Mouse (Mus musculus): ENCODE data around the gene Pias4.

Gene Pias4

DNA sequence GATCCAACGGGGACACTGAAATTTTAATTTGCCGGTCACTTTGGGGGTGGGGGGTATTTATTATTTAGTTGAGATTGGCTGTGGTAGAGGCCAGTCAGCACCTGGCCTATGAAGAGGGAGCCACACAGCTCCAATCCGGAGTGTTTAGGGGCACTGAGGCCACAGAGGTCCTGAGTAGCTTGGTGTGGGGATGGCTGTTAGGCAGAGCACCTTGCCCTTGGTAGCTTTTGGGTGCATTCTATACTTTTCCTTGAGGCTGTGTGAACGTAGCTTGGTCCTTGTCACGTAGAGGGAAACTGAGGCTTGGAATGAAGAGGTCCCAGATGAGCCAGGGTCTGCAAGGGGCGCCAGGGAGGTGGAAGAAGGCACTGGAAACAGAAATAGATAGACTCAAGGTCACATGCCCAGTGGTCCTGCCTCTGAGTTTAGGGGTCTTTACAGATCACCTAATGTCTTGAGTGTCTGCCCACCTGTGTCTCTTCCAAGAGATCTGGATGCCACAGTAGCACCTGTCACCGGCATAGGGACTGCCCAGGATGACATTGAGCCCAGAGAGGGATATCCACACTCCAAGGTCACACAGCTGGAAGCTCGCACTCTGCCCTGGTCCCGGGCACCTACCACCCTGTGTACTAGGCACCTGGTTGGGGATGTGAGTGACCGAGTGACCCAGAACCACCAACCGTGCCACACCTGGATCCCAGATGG is 28.7 kb downstream of the Pias4 start:
- in situ Hi-C loops (cut with MboI, MseI), result loop anchor here (5.0 kb wide), 1 partner anchor 38 kb away; the partner anchor contains the start of gene Eef2

DNA sequence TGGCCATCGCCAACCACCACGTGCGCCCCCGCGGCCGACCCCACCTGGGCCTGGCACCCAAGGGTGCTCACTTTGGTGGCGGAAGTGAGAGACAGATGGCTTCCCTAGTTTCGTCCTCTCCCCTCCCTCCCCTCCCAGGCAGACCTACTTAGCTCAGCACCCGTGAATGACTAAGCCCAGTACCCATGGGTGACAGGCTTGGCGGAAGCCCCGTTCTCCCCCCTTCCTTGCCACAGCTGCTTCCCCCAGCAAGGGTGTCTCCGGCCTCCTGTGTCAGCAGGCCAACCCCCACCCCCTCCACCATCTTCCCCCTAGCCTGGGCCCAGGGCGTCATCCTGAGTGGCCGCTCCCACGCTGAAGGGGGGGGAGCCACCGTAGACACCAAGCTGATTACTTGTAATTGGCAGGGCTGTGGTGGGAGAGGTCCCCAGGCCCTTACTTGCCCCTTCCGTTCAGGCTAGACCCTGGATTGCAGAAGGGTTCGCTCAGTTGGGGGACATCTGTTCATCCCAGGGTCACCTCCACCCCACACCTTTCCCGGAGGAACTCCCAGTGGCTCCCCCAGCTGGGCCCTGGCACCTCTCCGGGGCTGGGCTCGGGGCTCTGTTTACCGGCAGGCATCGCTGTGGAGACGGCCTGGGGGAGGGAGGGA is 29.5 kb downstream of the Pias4 start:
- in situ Hi-C loops (cut with MboI, MseI), result loop anchor here (5.0 kb wide), 1 partner anchor 39 kb away; the partner anchor contains the start of gene Eef2

GRCm38 (mm10) chr10:81137252-81138130 is 30.2 kb downstream of the Pias4 start:
- in situ Hi-C loops (cut with MboI, MseI), result loop anchor here (5.0 kb wide), 1 partner anchor 40 kb away; the partner anchor contains the start of gene Eef2

DNA sequence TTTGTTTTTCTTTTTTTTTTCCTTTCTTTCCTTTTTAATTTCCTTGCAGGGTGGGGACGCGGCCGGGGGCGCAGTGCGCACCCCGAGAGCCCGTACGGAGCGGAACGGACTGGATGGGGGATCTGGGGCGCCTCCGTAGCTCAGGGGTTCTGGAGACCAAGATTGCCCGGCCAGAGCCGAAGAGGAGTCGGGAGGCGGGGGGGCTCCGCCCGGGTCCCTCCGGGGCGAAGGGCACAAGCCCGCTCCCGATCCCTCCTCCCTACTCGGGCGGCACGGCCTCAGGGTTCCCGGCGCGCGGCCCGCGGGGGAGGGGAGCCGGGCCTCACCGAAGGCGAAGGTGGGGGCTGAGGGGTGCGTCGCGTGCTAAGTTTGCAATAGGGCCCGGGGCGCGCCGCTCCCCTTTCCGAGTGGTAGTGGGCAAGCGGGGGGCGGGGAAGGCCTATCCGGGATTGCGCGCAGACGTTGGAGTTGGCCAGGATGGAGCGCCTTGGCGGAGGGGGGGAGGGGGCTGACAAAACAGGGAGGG is 31.0 kb downstream of the Pias4 start:
- in situ Hi-C loops (cut with MboI, MseI), result loop anchor here (5.0 kb wide), 1 partner anchor 41 kb away; the partner anchor contains the start of gene Eef2

DNA sequence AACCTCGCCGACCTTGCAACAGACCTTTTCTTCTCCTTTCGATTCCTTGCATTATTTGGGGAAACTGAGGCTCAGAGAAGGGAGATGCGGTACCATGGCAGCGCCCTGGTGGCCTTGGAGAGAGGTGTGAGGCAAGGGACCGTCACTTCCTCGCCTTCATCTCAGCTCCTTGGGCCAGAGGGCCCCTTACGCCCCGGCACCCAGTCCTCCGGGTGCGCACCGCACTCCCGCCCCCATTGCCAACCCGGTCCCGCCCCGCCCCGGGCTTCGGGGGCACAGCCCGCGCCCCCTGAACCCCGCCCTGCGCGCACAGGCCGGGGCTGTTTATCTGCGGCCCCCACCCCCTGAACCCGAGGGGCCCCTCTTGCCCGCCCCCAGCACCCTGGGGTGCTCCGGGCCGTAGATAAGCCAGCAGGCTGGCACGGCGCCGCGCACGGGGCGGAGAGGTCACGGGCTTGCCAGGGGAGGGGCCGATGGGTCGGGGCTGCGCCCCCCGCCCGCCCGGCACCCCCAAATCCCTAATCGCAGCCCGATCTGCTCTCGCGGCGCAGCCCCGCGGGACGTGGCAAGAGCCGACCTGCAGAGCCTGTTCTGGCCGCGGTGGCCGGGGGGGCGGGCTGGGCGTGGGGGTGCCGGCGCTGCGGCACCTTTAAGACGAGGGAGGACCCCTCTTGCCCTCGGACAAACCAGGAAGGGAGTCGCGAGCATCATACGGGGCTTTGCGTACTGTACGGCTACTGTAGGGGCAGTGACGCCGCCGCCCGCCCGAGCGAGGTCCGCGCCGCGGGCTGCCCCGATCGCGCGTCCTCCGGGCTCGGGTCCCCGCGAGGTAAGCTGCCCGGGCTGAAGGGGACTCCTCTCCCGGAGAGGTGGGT is 31.7 kb downstream of the Pias4 start:
- in situ Hi-C loops (cut with MboI, MseI), result loop anchor here (5.0 kb wide), 1 partner anchor 41 kb away; the partner anchor contains the start of gene Eef2

DNA sequence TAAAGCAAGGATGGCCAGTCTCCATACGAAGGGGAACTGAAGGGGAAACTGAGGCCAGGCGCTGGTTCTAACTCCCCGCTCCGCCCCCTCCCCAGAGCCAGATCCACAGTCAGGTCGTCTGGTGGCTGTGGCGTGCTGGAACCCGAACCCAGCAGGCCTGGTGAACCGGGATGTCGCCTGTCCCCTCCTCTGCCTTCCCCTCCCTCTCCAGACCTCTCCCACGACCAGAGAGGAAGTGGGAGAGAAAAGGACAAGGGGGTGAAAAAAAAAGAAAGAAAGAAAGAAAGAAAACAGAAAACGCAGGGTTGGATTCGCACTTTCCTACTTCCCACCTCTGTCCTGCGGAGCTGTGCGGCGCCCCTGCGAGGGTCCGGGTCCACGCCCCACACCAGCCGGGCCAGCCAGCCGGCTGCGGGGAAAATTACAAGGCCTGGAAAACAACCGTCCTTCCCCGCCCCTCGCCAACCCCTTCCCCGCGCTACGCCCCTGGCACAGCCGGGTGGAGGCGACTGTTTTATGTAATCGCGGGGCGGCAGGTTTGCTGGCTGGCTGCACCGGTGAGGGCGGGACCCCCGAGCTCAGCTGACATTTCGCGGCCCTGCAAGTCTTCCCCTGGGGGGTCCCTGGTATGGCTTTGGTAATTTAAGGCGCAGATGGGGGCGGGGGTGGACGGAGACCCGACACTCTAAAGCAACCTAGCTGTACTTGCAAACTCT is 32.6 kb downstream of the Pias4 start, which contains the start of gene Zbtb7a:
TSS of gene Zbtb7a (plus strand) at position 255 of the 716 bp plus-strand sequence.
- in situ Hi-C loops (cut with MboI, MseI), result loop anchor here (5.0 kb wide), 1 partner anchor 42 kb away; the partner anchor contains the start of gene Eef2

DNA sequence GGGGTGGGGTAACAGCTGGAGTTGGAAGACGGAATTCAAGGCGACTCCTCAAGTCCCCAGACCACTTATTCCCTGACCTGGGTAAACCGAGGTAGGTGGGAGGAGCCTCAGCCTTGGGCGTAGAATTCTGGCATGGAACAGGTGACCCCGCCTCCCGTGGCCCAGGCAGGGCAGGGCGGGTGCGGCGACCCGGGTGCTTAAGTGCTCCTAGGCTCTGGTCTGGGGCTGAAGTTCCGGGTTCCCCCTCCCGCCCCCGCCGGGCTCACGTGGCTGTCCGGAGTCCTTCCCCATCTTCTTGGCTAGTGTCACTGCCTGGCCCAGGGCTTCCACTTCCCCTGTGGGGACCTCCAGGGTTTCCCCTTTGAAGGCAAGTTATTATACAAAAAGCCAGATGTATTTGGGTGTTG is 33.5 kb downstream of the Pias4 start:
- in situ Hi-C loops (cut with MboI, MseI), result no loop called here

- in situ Hi-C loops (cut with MboI, MseI), result no loop called here
Observed at GRCm38 (mm10) chr10:81123500-81123899, 44.2 kb downstream of the Pias4 start.

DNA sequence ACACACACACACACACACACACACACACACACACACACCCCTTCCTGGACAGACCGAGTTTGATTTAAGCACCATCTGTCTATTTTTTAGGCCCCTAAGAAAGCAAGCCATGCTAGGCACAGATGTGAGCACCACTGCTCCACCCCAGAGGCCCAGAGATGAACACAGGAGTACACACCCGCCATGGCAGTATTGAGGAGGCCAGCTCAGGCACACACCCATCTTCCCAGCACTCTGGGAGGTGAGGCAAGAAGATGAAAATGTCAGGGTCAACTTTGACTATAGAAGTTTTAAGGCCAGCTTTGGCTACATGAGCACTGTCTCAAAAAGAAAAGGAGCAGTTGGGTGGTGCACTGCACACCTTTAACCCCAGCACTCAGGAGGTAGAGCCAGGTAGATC is 44.8 kb downstream of the Pias4 start:
- in situ Hi-C loops (cut with MboI, MseI), result no loop called here

- in situ Hi-C loops (cut with MboI, MseI), result no loop called here
Observed at GRCm38 (mm10) chr10:81120650-81121049, 47.1 kb downstream of the Pias4 start.

GRCm38 (mm10) chr10:81119625-81120024 is 48.1 kb downstream of the Pias4 start:
- in situ Hi-C loops (cut with MboI, MseI), result no loop called here

GRCm38 (mm10) chr10:81112946-81113345 is 54.8 kb downstream of the Pias4 start:
- in situ Hi-C loops (cut with MboI, MseI), result no loop called here

GRCm38 (mm10) chr10:81106113-81106721 is 61.5 kb downstream of the Pias4 start:
- in situ Hi-C loops (cut with MboI, MseI), result loop anchor here (5.0 kb wide), 1 partner anchor 56 kb away; no protein-coding TSS in a partner anchor

- in situ Hi-C loops (cut with MboI, MseI), result loop anchor here (5.0 kb wide), 1 partner anchor 57 kb away; no protein-coding TSS in a partner anchor
Observed at GRCm38 (mm10) chr10:81105565-81106112, 62.1 kb downstream of the Pias4 start, which contains the start of gene Map2k2. Gene Map2k2 (plus strand): TSS chr10:81105915.

All from T-helper 2 cell (primary cell).